Mouse (Mus musculus) kidney, embryonic 16.5 days (tissue): ENCODE measurements around the gene Tle2. TPM values are rescaled to one million over a fixed set of nuclear protein-coding genes. Genes with fewer than 3 reads are reported as not detected.

ENCODE experiments used
- ATAC-seq: fragments of 200-750 bp; cut with Nextera tagmentation; 2 replicates; pipeline ENCODE4 v1.8.0; 2017; ENCODE audit warnings: moderate TSS enrichment; ENCODE audit not compliant: low FRiP score, low TSS enrichment
- H3K27ac ChIP-seq: fragments of 300-500 bp; sonication (generic); 2 replicates; pipeline ENCODE4 v1.5.1; 2014; ENCODE audit warnings: low read length
- H3K27me3 ChIP-seq: fragments of 300-500 bp; sonication (generic); 2 replicates; pipeline ENCODE4 v1.6.1; 2014; ENCODE audit warnings: low read length, control low read depth, mixed read lengths; ENCODE audit not compliant: insufficient read depth
- H3K36me3 ChIP-seq: fragments of 300-500 bp; sonication (generic); 2 replicates; pipeline ENCODE4 v1.6.1; 2014; ENCODE audit warnings: low read length, control low read depth, mixed read lengths; ENCODE audit not compliant: insufficient read depth
- H3K4me1 ChIP-seq: fragments of 300-500 bp; sonication (generic); 2 replicates; pipeline ENCODE4 v1.6.1; 2014; ENCODE audit warnings: low read length, control low read depth, mixed read lengths; ENCODE audit not compliant: insufficient read depth
- H3K4me2 ChIP-seq: fragments of 300-500 bp; sonication (generic); replicated peaks from 2 replicates; pipeline ENCODE4 v1.6.1; 2014; ENCODE audit warnings: low read depth, low read length
- H3K4me3 ChIP-seq: fragments of 300-500 bp; sonication (generic); 2 replicates; pipeline ENCODE4 v1.5.1; 2014; ENCODE audit warnings: mild to moderate bottlenecking, low read length
- H3K9ac ChIP-seq: fragments of 300-500 bp; sonication (generic); replicated peaks from 2 replicates; pipeline ENCODE4 v1.6.1; 2014; ENCODE audit warnings: low read length
- H3K9me3 ChIP-seq: fragments of 300-500 bp; sonication (generic); 2 replicates; pipeline ENCODE4 v1.6.1; 2016; ENCODE audit warnings: low read length, control low read depth
- WGBS: fragments of 180-500 bp; shearing (Covaris S2); extraction: QIAGEN DNeasy Blood & Tissue Kit; methylation state at CpG from one replicate; pipeline ENCODE4 v1.1.7; 2014; 5-methylcytosine and 5-hydroxymethylcytosine counted together
- polyA plus RNA-seq: library from polyadenylated mRNA; unstranded; fragments of >200 nt; fragmentation: Nextera tagmentation; extraction: Ambion mirVana; gene quantifications from 2 replicates; pipeline ENCODE4 v1.2.1, GENCODE M21; 2015

Gene Tle2
- polyA plus RNA-seq, 1 experiment from 2014 or later: 41.0 TPM

DNA sequence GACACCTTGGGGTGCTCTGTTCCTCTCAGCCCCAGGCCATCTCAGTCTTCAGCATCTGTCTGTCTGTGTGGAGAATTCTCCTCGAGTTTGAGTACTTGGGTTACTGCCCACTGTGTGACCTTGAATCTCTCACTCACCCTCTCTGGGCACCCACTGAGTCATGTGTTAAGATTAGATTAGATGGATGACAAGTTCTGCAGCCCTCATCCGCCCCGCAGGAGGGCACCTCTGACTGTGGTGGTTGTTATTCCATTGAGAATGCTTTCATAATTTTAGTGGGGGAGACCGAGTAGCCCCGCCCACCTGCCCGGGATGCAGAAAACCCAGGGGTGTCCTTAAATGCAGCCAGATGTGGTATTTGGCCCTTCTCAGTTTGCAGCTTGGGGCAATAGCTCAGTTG, 10.9 kb upstream of the Tle2 start:
- 36% methylated on average over 6 of the region's 6 CpGs for WGBS
- peaks cover 25% of the 10 kb centered on the region for H3K36me3 ChIP-seq
- peak overlapping the region; percentile 81 for H3K27ac ChIP-seq
- peaks cover 65% of the 10 kb centered on the region for H3K4me1 ChIP-seq
- peak overlapping the region; percentile 65 for H3K9ac ChIP-seq
- ATAC-seq: no peak
- peak overlapping the region; percentile 57 for H3K4me2 ChIP-seq
- peak overlapping the region; percentile 44 for H3K4me3 ChIP-seq
- H3K27me3 ChIP-seq: 0 out of 2 replicates have a peak, but pooled peaks cover 2% of the 10 kb centered on the region
- no peaks in the 10 kb centered on the region for H3K9me3 ChIP-seq

- Histone ChIP-seq H3K27ac (peak overlapping the region; percentile 81), H3K4me2 (peak overlapping the region; percentile 57), H3K27me3 (0 out of 2 replicates have a peak, but pooled peaks cover 2% of the 10 kb centered on the region), H3K9ac (peak overlapping the region; percentile 65), H3K4me1 (peaks cover 68% of the 10 kb centered on the region), H3K36me3 (peaks cover 25% of the 10 kb centered on the region), H3K9me3 (no peaks in the 10 kb centered on the region), H3K4me3 (peak overlapping the region; percentile 44)
- peak; percentile 20; the same call in 1 of the 2 replicates for ATAC-seq
- WGBS: 1% methylated on average over 10 of the region's 10 CpGs
These were observed 10.1 kb upstream of the Tle2 start for GRCm38 (mm10) chr10:81564216-81564615.

DNA sequence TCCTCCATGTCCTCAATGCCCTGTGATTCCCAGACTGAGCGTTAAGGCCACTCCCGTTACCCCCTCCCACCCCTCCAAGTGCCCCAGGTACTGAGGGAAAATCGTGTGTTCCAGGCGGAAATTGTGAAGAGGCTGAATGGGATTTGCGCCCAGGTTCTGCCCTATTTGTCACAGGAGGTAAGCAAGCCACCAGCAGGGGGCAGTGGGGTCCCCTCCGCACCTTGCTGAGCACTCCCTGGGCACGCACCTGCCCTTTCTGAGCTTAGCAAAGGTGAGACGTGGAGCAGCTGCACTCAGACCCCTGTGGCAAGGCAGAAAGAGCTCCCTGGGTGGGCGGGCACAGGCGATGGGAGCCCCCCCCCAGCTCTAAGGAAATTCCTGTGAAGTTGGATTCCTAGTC, 9.6 kb upstream of the Tle2 start:
- WGBS: 24% methylated on average over 10 of the region's 10 CpGs
- H3K9ac ChIP-seq: peak overlapping the region; percentile 65
- peaks cover 73% of the 10 kb centered on the region for H3K4me1 ChIP-seq
- H3K27me3 ChIP-seq: 0 out of 2 replicates have a peak, but pooled peaks cover 2% of the 10 kb centered on the region
- no peak overlapping the region for H3K4me3 ChIP-seq
- H3K4me2 ChIP-seq: 0 out of 2 replicates have a peak overlapping the region, but pooled peaks have one; percentile 57
- H3K27ac ChIP-seq: peak overlapping the region; percentile 81; the same call in 1 of the 2 replicates
- H3K36me3 ChIP-seq: peaks cover 25% of the 10 kb centered on the region
- H3K9me3 ChIP-seq: no peaks in the 10 kb centered on the region
- ATAC-seq: no peak

GRCm38 (mm10) chr10:81565257-81566228, 8.8 kb upstream of the Tle2 start:
- no peak for ATAC-seq
- no peak overlapping the region for H3K4me2 ChIP-seq
- no peaks in the 10 kb centered on the region for H3K9me3 ChIP-seq
- 0 out of 2 replicates have a peak, but pooled peaks cover 2% of the 10 kb centered on the region for H3K27me3 ChIP-seq
- H3K27ac ChIP-seq: no peak overlapping the region
- H3K36me3 ChIP-seq: peaks cover 25% of the 10 kb centered on the region
- H3K9ac ChIP-seq: no peak overlapping the region
- WGBS: 51% methylated on average over 20 of the region's 20 CpGs
- peaks cover 80% of the 10 kb centered on the region for H3K4me1 ChIP-seq
- no peak overlapping the region for H3K4me3 ChIP-seq

DNA sequence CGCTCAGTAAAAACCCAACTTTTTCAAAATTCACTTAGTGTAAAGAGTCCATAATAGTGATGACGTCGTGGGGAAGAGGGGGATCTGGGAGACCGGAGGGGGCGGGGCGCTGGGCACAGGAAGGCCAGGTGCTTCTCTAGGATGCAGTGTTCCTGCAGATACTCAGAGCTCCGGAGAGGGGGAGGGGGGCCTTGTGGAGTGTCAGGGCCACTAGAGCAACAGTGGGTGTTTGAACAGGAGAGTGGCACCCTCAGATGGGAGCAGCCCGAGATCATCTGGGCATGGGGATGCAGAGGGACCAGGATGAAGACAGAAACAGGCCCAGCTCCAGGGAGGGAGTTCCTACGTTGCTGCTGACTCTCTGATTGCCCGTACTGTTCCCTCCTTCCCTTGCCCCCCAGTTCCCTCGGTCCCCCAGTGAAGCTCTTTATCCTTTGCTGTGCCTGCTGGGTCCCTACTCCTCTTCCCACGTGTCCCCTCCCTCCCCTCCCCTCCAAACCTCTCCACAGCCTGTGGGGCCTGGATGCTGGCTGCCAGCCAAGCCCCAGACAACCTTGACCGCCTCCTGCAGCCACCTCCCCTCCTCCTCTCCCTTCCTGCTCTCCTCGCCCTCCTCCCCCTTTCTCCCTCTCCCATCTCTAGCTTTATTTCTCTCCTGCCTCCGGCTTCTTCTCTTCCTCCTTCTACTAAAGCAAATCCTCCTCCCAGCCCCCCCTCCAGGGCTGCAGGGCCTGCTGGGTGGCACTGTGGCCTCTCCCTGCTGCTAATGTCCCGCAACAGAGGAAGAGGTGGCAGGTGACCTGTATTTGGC, 5.8 kb upstream of the Tle2 start:
- peak overlapping the region; percentile 35 for H3K4me2 ChIP-seq
- H3K9ac ChIP-seq: peak overlapping the region; percentile 30
- H3K27ac ChIP-seq: peak overlapping the region; percentile 92
- H3K4me1 ChIP-seq: peaks cover 76% of the 10 kb centered on the region
- peaks cover 12% of the 10 kb centered on the region; the same call in 1 of the 2 replicates for H3K27me3 ChIP-seq
- ATAC-seq: peak; percentile 10
- peaks cover 22% of the 10 kb centered on the region for H3K36me3 ChIP-seq
- H3K9me3 ChIP-seq: no peaks in the 10 kb centered on the region
- no peak overlapping the region for H3K4me3 ChIP-seq
- WGBS: 9% methylated on average over 14 of the region's 16 CpGs

DNA sequence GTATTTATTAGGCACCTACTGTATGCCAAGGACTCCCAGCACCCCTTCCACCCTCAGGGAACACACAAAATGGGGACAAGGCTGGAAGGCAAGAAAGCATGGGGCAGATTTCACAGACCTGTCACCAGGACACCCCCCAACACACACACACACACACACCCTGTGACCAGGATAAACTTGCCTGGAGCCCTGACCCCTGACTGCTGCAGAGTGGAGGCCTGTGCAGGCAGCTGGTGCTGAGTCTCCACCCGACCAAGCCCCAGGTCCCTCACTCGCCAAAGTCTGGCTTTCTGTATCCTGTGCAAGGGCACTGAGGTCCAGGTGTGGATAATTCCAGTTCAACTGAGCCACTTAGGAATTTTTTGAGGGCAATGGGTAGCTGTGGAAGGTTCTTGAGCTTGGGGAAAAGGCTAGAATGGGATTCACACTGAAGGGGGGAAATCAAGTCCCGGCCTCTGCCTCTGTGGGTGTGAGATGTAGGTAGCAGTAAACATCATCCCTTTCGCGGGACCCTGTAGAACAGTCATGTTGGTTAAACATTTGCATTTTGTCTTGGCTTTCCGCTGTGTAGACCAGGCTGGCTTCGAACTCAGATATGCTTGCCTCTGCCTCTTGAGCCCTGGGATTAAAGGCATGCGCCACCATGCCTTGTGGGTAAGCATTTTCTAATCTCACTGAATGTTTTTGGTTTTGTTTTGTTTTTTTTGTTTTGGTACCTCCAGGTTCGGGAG, 4.7 kb upstream of the Tle2 start:
- Histone ChIP-seq H3K9ac (no peak overlapping the region; the same call in 1 of the 2 replicates), H3K4me1 (peaks cover 76% of the 10 kb centered on the region), H3K36me3 (peaks cover 18% of the 10 kb centered on the region), H3K4me3 (no peak overlapping the region), H3K9me3 (no peaks in the 10 kb centered on the region), H3K4me2 (0 out of 2 replicates have a peak overlapping the region, but pooled peaks have one; percentile 95), H3K27me3 (peaks cover 17% of the 10 kb centered on the region; the same call in 1 of the 2 replicates), H3K27ac (peak overlapping the region; percentile 92)
- WGBS: 43% methylated on average over 9 of the region's 9 CpGs
- no peak for ATAC-seq

GRCm38 (mm10) chr10:81570238-81570800, 4.0 kb upstream of the Tle2 start:
- Histone ChIP-seq H3K4me1 (peaks cover 75% of the 10 kb centered on the region), H3K4me3 (peak overlapping the region; percentile 52), H3K9me3 (no peaks in the 10 kb centered on the region), H3K4me2 (peak overlapping the region; percentile 95), H3K9ac (peak overlapping the region; percentile 46), H3K36me3 (peaks cover 12% of the 10 kb centered on the region), H3K27me3 (peaks cover 17% of the 10 kb centered on the region; the same call in 1 of the 2 replicates), H3K27ac (peak overlapping the region; percentile 92)
- WGBS: 4% methylated on average over 6 of the region's 11 CpGs
- no peak; the same call in 1 of the 2 replicates for ATAC-seq

GRCm38 (mm10) chr10:81570831-81571500, 3.4 kb upstream of the Tle2 start:
- ATAC-seq: peak; percentile 67
- peaks cover 5% of the 10 kb centered on the region for H3K36me3 ChIP-seq
- peak overlapping the region; percentile 92 for H3K27ac ChIP-seq
- WGBS: under 1% methylated on average over 33 of the region's 34 CpGs
- H3K4me2 ChIP-seq: peak overlapping the region; percentile 95
- peak overlapping the region; percentile 52 for H3K4me3 ChIP-seq
- peak overlapping the region; percentile 53 for H3K9ac ChIP-seq
- H3K9me3 ChIP-seq: no peaks in the 10 kb centered on the region
- peaks cover 76% of the 10 kb centered on the region for H3K4me1 ChIP-seq
- peaks cover 16% of the 10 kb centered on the region; the same call in 1 of the 2 replicates for H3K27me3 ChIP-seq
